Mouse (Mus musculus): ENCODE results near the gene Rcn3. TPM values are rescaled to one million over a fixed set of nuclear protein-coding genes. Genes with fewer than 3 reads are reported as not detected.

Rcn3 gene
- polyA plus RNA-seq, 1 experiment, result 166 TPM

DNA sequence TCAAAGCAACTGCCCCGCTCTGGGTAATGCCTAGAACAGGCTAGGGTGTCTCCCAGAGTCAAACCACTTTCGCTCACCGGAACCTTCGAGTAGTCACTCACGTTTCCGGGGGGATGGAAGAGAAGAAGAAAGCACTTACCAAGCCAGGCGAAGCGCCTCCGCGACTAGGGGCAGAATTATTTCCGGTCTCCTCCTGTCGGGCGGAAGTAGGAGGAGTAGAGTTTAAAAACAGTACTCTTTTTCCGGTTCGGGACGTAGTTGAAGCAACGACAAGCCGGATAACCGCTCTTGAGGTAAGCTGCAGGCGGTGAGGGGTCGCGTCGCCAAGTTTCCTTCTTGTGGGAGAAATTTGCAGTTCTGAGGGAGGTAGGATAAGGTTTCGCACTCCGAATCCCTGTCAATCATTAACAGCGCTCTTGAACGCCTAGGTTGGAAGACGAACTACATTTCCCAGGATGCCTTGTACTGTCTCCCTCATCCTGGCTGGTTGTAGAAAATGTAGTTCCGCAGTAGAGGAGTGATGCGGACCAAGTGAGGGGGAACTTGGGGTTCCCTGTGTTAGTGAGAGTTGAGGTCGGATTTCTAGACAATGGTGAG, 29.7 kb downstream of the Rcn3 start, which contains the start of the genes Nosip and Prrg2:
TSS of gene Nosip (plus strand) at position 191 of the 597 bp plus-strand sequence.
TSS of gene Prrg2 (minus strand) at position 439 of the 597 bp plus-strand sequence.
- peaks cover 35% of the 10 kb centered on the region for H3K79me3 ChIP-seq (ENCODE audit: low read depth)
- H3K79me2 ChIP-seq (ENCODE audit: control insufficient read depth, insufficient read depth), result peaks cover 48% of the 10 kb centered on the region
- H3ac ChIP-seq (ENCODE audit: control insufficient read depth, insufficient read length, low read depth), result peak within 1 kb of the TSS; percentile 76
- TF ChIP-seq FOSL1 (IDR thresholded peaks at IDR 0.05; ENCODE audit: insufficient read depth, low read length, poor library complexity, severe bottlenecking), result no peak
- TF ChIP-seq MYOG (IDR thresholded peaks at IDR 0.05; ENCODE audit: control insufficient read depth, extremely low read depth, insufficient read length), result no peak
- TF ChIP-seq MAX (IDR thresholded peaks at IDR 0.05), result no peak
- TF ChIP-seq MYOD1 (IDR thresholded peaks at IDR 0.05; ENCODE audit: control insufficient read depth, insufficient read length, low read depth), result no peak
- no peaks in the 10 kb centered on the region for H3K27me3 ChIP-seq (ENCODE audit: control insufficient read depth, insufficient read depth, insufficient read length)
- H3K36me3 ChIP-seq (ENCODE audit: control insufficient read depth, insufficient read depth), result no peaks in the 10 kb centered on the region
- peak within 1 kb of the TSS; percentile 52 for H3K4me3 ChIP-seq (ENCODE audit: insufficient read depth, poor library complexity, severe bottlenecking)

DNA sequence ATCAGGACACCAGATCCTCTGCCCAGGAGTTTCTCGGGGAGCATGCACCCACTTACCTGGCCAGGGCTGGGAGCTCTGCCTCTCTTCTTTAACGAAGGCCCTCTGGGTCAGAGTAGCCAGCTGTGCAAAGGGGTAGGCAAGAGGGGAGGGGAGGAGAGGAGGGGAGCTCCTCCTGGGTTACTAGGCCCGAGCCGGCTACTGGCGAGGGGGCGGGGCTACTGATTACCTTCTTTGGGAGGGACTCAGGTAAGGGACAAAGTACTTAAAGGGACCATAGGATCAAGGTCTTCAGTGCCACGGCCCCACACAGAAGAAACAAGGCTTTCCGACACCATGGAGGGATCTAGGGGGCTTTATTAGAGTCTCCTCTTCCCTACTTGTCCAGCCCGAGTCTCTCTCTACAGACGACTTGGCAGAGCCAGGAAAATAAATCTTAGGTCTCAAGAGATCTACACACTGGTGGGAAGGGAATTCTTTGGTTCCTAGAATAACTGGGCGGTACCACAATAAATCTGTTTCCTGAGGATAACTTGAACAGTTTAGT, 30.4 kb downstream of the Rcn3 start:
- Histone ChIP-seq H3K36me3 (ENCODE audit: control insufficient read depth, insufficient read depth) (no peaks in the 10 kb centered on the region), H3K27me3 (ENCODE audit: control insufficient read depth, insufficient read depth, insufficient read length) (no peaks in the 10 kb centered on the region), H3ac (ENCODE audit: control insufficient read depth, insufficient read length, low read depth) (no peak overlapping the region), H3K4me3 (ENCODE audit: insufficient read depth, poor library complexity, severe bottlenecking) (peak overlapping the region; percentile 12), H3K79me3 (ENCODE audit: low read depth) (peaks cover 35% of the 10 kb centered on the region), H3K79me2 (ENCODE audit: control insufficient read depth, insufficient read depth) (peaks cover 42% of the 10 kb centered on the region)
- TF ChIP-seq FOSL1 (IDR thresholded peaks at IDR 0.05; ENCODE audit: insufficient read depth, low read length, poor library complexity, severe bottlenecking) (no peak), MYOD1 (IDR thresholded peaks at IDR 0.05; ENCODE audit: control insufficient read depth, insufficient read length, low read depth) (no peak), USF1 (IDR thresholded peaks at IDR 0.05; ENCODE audit: low read depth) (no peak), CEBPB (IDR thresholded peaks at IDR 0.05; ENCODE audit: low read depth) (no peak), MAX (IDR thresholded peaks at IDR 0.05) (no peak), CTCF (IDR thresholded peaks at IDR 0.05; ENCODE audit: control insufficient read depth, insufficient read depth, insufficient read length) (no peak), MYOG (IDR thresholded peaks at IDR 0.05; ENCODE audit: control insufficient read depth, extremely low read depth, insufficient read length) (no peak)

DNA sequence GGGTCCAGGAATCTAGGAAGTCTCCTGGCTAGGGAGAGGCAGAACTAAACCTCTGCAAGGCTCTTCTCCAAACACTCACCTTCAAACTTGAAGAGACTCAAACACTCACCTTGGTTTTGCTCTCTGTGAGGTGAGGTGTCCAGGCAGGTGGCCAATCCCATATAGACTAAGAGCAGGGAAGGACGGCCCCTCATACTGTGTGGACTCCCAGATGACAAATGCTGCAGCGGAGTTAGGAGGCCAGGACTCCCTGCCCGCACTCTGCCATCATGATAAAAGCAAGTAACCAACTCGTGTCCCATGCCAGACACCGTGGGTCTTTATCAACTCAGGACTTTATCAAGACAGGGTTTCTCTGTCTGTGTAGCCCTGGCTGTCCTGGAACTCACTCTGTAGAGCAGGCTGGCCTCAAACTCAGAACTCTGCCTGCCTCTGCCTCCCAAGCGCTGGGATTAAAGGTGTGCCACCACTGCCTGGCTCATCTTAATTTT, 31.3 kb downstream of the Rcn3 start:
- peaks cover 28% of the 10 kb centered on the region for H3K79me3 ChIP-seq (ENCODE audit: low read depth)
- no peak overlapping the region for H3ac ChIP-seq (ENCODE audit: control insufficient read depth, insufficient read length, low read depth)
- no peaks in the 10 kb centered on the region for H3K27me3 ChIP-seq (ENCODE audit: control insufficient read depth, insufficient read depth, insufficient read length)
- H3K36me3 ChIP-seq (ENCODE audit: control insufficient read depth, insufficient read depth), result no peaks in the 10 kb centered on the region
- no peak overlapping the region for H3K4me3 ChIP-seq (ENCODE audit: insufficient read depth, poor library complexity, severe bottlenecking)
- peaks cover 33% of the 10 kb centered on the region for H3K79me2 ChIP-seq (ENCODE audit: control insufficient read depth, insufficient read depth)
- TF ChIP-seq USF1 (IDR thresholded peaks at IDR 0.05; ENCODE audit: low read depth) (no peak), MYOG (IDR thresholded peaks at IDR 0.05; ENCODE audit: control insufficient read depth, extremely low read depth, insufficient read length) (no peak), MAX (IDR thresholded peaks at IDR 0.05) (no peak), CEBPB (IDR thresholded peaks at IDR 0.05; ENCODE audit: low read depth) (no peak), FOSL1 (IDR thresholded peaks at IDR 0.05; ENCODE audit: insufficient read depth, low read length, poor library complexity, severe bottlenecking) (no peak)

DNA sequence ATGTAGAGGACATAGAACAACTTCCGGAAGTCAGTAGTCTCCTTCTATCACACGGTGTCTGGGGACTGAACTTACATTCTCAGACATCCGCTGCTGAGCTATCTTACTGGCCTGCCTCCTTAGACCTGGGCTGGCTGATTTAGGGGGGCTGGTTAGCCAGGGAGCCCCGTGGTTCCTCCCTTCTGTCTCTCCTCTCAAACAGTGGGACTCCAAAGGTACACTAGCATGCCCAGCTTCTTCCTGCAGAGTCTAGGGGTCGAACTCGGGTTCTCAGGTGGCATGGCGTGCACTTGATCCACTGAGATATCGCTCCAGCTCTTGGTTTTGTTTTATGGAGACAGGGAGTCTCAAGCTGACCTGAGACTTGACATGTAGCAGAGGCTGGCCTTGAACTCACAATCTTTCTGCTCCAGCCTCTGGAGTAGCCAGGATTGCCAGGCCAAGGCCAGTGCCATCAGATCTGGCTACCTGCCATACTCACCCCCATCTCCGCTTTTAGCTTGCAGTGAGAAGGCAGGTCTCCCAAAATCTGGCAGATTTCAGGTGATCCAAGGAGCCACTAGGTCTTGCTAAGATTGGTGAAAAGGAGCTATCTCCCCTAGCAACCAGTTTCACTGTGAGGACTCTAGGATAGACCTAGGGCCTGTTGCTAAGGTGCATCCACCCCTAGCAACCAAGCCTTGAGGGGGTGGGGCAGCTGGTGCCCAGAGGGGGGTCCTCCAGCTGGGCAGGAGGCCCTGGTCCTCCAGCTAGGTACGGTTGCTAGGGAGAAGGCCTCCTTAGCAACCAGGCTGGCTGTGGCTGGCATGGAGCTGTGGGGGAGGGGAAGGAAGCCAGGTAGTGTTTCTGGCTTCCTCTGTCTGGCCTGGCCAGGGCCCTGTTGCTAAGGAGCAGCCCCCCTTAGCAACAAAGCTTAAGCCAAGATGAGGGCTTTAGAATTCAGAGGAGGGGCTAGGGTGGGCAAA, 33.1 kb downstream of the Rcn3 start:
- Histone ChIP-seq H3K4me3 (ENCODE audit: insufficient read depth, poor library complexity, severe bottlenecking) (no peak overlapping the region), H3K79me3 (ENCODE audit: low read depth) (peaks cover 12% of the 10 kb centered on the region), H3K27me3 (ENCODE audit: control insufficient read depth, insufficient read depth, insufficient read length) (no peaks in the 10 kb centered on the region), H3ac (ENCODE audit: control insufficient read depth, insufficient read length, low read depth) (no peak overlapping the region), H3K79me2 (ENCODE audit: control insufficient read depth, insufficient read depth) (peaks cover 15% of the 10 kb centered on the region), H3K36me3 (ENCODE audit: control insufficient read depth, insufficient read depth) (no peaks in the 10 kb centered on the region)
- TF ChIP-seq MYOG (IDR thresholded peaks at IDR 0.05; ENCODE audit: control insufficient read depth, extremely low read depth, insufficient read length) (no peak), MAX (IDR thresholded peaks at IDR 0.05) (no peak), USF1 (IDR thresholded peaks at IDR 0.05; ENCODE audit: low read depth) (no peak), MYOD1 (IDR thresholded peaks at IDR 0.05; ENCODE audit: control insufficient read depth, insufficient read length, low read depth) (no peak), CEBPB (IDR thresholded peaks at IDR 0.05; ENCODE audit: low read depth) (no peak), CTCF (IDR thresholded peaks at IDR 0.05; ENCODE audit: control insufficient read depth, insufficient read depth, insufficient read length) (no peak), FOSL1 (IDR thresholded peaks at IDR 0.05; ENCODE audit: insufficient read depth, low read length, poor library complexity, severe bottlenecking) (no peak)

DNA sequence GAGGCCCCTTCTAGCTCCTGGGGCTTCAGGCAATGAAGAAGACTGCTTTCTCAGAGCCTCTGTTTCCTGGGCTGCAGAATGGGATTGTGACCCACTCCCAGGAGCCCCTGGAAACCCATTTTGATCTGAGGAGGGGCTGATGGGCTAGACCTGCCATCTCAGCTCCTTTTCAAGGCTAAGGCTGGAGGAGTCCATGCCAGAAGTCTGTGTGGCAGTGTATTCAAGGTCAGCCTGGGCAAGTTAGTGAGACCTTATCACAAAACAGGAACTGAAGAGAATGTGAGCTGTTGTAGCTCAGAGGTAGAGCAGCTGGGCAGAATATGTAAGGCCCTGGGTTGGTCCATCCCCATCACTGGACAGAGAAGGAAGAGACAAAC, 35.1 kb downstream of the Rcn3 start:
- Histone ChIP-seq H3K79me3 (ENCODE audit: low read depth) (peaks cover 4% of the 10 kb centered on the region), H3K79me2 (ENCODE audit: control insufficient read depth, insufficient read depth) (peaks cover 7% of the 10 kb centered on the region), H3K27me3 (ENCODE audit: control insufficient read depth, insufficient read depth, insufficient read length) (no peaks in the 10 kb centered on the region), H3K36me3 (ENCODE audit: control insufficient read depth, insufficient read depth) (no peaks in the 10 kb centered on the region), H3K4me3 (ENCODE audit: insufficient read depth, poor library complexity, severe bottlenecking) (no peak overlapping the region), H3ac (ENCODE audit: control insufficient read depth, insufficient read length, low read depth) (no peak overlapping the region)
- TF ChIP-seq MYOD1 (IDR thresholded peaks at IDR 0.05; ENCODE audit: control insufficient read depth, insufficient read length, low read depth), result no peak
- TF ChIP-seq USF1 (IDR thresholded peaks at IDR 0.05; ENCODE audit: low read depth), result no peak
